Mouse (Mus musculus) liver, postnatal 0 days (tissue): Measurements from ENCODE around the gene Timm9. TPM values are rescaled to one million over a fixed set of nuclear protein-coding genes. Genes with fewer than 3 reads are reported as not detected.

ENCODE experiments used
- ATAC-seq: fragments of 200-750 bp; cut with Nextera tagmentation; 2 replicates; pipeline ENCODE4 v1.8.0; 2017; ENCODE audit warnings: mild to moderate bottlenecking, moderate library complexity
- DNase-seq: peaks from one replicate; pipeline ENCODE4 v3.0.0-alpha.2; 2016
- H3K27ac ChIP-seq: fragments of 300-500 bp; sonication (generic); 2 replicates; pipeline ENCODE4 v1.5.1; 2014; ENCODE audit warnings: antibody characterized with exemption, moderate library complexity, mild to moderate bottlenecking, low read depth
- H3K27me3 ChIP-seq: fragments of 300-500 bp; sonication (generic); 2 replicates; pipeline ENCODE4 v1.6.1; 2014; ENCODE audit warnings: low read length, control low read depth, mixed read lengths; ENCODE audit not compliant: insufficient read depth
- H3K36me3 ChIP-seq: fragments of 300-500 bp; sonication (generic); replicated peaks from 2 replicates; pipeline ENCODE4 v1.6.1; 2014; ENCODE audit warnings: mild to moderate bottlenecking, control low read depth, low read length, moderate library complexity, mixed read lengths; ENCODE audit not compliant: insufficient read depth
- H3K4me1 ChIP-seq: fragments of 300-500 bp; sonication (generic); 2 replicates; pipeline ENCODE4 v1.6.1; 2014; ENCODE audit warnings: antibody characterized with exemption, mild to moderate bottlenecking, control low read depth; ENCODE audit not compliant: insufficient read depth
- H3K4me2 ChIP-seq: fragments of 300-500 bp; sonication (generic); 2 replicates; pipeline ENCODE4 v1.6.1; 2014; ENCODE audit warnings: low read depth, mild to moderate bottlenecking, low read length, moderate library complexity, mixed read lengths
- H3K4me3 ChIP-seq: fragments of 300-500 bp; sonication (generic); 2 replicates; pipeline ENCODE4 v1.5.1; 2014; ENCODE audit warnings: low read depth, low read length
- H3K9ac ChIP-seq: fragments of 300-500 bp; sonication (generic); replicated peaks from 2 replicates; pipeline ENCODE4 v1.6.1; 2014; ENCODE audit warnings: mild to moderate bottlenecking, moderate library complexity
- H3K9me3 ChIP-seq: fragments of 300-500 bp; sonication (generic); 2 replicates; pipeline ENCODE4 v1.6.1; 2016; ENCODE audit warnings: mild to moderate bottlenecking, control low read depth, low read length, mixed read lengths
- CTCF ChIP-seq: sonication (generic); IDR thresholded peaks from 2 replicates; pipeline ENCODE4 v1.5.1; 2016; ENCODE audit warnings: antibody characterized with exemption, low read depth
- EP300 ChIP-seq: IDR thresholded peaks from 2 replicates; pipeline ENCODE4 v1.6.1; 2016; ENCODE audit warnings: antibody characterized with exemption, low read depth, mild to moderate bottlenecking
- WGBS: fragments of 180-500 bp; shearing (Covaris S2); extraction: QIAGEN DNeasy Blood & Tissue Kit; methylation state at CpG from one replicate; pipeline ENCODE4 v1.1.7; 2014; ENCODE audit not compliant: insufficient replicate concordance; 5-methylcytosine and 5-hydroxymethylcytosine counted together
- polyA plus RNA-seq: library from polyadenylated mRNA; unstranded; fragments of >200 nt; fragmentation: Nextera tagmentation; extraction: Ambion mirVana; gene quantifications from 2 replicates; pipeline ENCODE4 v1.2.1, GENCODE M21; 2015

Gene Timm9
- 58.2 and 61.9 TPM in 2 replicates for polyA plus RNA-seq

DNA sequence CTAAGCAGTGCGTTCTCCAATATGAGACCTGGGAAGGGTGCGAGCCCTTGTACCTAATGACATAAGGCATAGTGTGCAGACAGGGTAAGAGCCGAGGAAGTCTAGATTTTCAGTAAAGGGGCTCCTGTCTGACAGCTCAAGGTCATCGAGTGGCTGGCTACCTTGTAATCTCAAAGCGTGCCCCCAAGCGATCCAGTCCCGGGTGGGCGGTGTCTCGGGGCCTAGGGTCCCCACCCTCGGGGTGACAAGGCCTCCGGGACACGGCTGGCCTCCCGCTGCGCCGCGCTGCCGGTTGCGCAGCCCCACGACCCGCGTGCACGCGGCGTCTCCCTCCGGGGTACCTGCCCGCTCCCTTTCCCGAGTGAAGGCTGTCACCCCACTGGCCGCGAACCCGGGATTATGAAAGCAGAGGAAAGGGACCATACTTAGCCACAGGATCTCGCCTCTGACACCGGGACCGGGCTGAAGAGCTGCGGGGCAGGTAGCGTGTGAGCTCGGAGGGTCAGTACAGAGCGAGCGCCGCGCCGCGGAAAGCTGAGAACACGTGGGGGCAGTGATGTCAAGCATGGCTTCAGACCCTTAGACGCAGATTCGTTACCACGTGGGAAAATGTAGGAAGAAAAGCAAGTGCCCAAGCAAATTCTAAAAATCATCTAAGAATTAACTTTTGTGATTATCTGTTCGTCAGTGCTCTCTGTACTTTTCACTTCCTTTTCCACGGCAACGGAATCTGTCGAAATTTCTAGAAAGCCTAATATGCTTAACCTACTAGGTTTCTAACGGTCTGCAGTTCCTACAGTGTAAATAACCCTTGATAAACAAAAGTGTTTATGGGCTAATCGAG lies at the start of gene Timm9, which contains the start of gene 2700049A03Rik:
Gene Timm9 (minus strand): TSS at position 555 of the 844 bp plus-strand sequence.
Gene 2700049A03Rik (plus strand): TSS at position 719 of the 844 bp plus-strand sequence.
- peak; percentile 90 for ATAC-seq
- peak within 1 kb of the TSS; percentile 99 for H3K4me2 ChIP-seq
- H3K9ac ChIP-seq = peak within 1 kb of the TSS; percentile 94
- peak within 1 kb of the TSS; percentile 92 for H3K27ac ChIP-seq
- TF ChIP-seq CTCF = no peak
- TF ChIP-seq EP300 = no peak; the same call in 1 of the 2 replicates
- peak within 1 kb of the TSS; percentile 82 for H3K4me3 ChIP-seq
- no peaks in the 10 kb centered on the region for H3K9me3 ChIP-seq
- H3K36me3 ChIP-seq = peaks cover 24% of the 10 kb centered on the region
- no peaks in the 10 kb centered on the region for H3K27me3 ChIP-seq
- under 1% methylated on average over 52 of the region's 52 CpGs for WGBS
- H3K4me1 ChIP-seq = peaks cover 15% of the 10 kb centered on the region
- peak; percentile 84 for DNase-seq

DNA sequence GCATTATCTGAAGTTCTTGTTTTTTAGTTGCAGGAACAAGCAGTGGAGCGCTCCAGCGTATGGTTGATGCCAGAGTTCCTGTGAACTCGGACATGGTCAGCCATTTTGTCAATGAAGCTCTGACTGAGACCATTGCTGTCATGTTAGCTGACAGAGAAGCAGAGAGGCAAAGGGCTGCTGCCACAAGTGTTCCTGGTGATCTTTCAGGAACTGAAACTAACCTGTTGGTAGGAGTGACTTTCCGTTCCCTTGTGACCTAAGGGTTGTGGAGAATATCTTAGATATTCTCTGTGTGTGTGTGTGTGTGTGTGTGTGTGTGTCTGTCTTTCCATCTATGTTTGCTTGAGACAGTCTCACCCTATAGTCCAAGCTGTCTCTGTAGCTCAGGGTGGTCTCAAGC lies 47.9 kb upstream of the Timm9 start:
- Histone ChIP-seq H3K4me3 (no peak overlapping the region), H3K9me3 (no peaks in the 10 kb centered on the region), H3K4me1 (no peaks in the 10 kb centered on the region), H3K27me3 (no peaks in the 10 kb centered on the region), H3K27ac (no peak overlapping the region), H3K4me2 (no peak overlapping the region), H3K9ac (no peak overlapping the region), H3K36me3 (peaks cover 22% of the 10 kb centered on the region)
- TF ChIP-seq CTCF = no peak
- no peak for TF ChIP-seq EP300
- WGBS = 84% methylated on average over 4 of the region's 4 CpGs
- DNase-seq (no peak), ATAC-seq (no peak)

DNA sequence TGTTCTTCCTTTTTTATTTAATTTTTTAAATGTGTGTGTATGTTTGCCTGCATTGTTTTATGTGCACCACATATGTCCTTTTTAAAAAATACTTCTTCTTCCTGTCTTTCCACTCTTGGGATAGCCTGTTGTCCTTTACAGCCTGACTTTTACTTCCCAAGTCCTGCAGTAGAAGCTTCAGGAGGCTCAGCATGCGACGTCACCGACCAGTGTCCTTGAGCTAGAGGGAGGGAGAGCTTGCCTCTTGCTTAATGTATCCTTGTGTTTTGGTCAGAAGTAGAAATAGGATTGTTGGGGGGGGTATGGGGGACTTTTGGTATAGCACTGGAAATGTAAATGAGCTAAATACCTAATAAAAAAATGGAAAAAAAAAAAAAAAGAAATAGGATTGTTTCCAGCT lies 47.3 kb upstream of the Timm9 start:
- no peak overlapping the region for H3K27ac ChIP-seq
- peaks cover 23% of the 10 kb centered on the region for H3K36me3 ChIP-seq
- DNase-seq = no peak
- no peak for ATAC-seq
- no peaks in the 10 kb centered on the region for H3K4me1 ChIP-seq
- no peak overlapping the region for H3K4me2 ChIP-seq
- WGBS = 80% methylated on average over 3 of the region's 3 CpGs
- no peaks in the 10 kb centered on the region for H3K27me3 ChIP-seq
- no peaks in the 10 kb centered on the region for H3K9me3 ChIP-seq
- no peak overlapping the region for H3K9ac ChIP-seq
- H3K4me3 ChIP-seq = no peak overlapping the region
- TF ChIP-seq CTCF (no peak), EP300 (no peak)

DNA sequence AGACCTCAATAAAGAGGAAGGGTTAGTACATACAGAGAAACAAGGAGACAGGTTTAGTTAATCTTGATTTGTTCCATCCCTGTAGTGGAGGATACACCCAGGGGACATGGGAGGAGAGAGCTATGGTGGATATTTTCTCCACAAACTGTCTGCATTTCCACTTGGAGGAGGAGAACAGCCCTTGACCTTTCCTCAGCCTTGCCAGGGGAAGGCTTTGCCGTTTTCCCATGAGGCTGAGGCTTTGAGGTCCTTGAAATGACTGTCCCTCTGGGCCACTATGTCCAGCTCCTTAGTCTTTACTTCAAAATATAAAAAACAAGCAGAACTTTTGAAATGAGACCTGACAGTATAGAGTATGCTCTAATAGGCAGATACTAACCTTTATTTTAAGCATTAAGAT lies 33.4 kb upstream of the Timm9 start:
- DNase-seq (no peak), ATAC-seq (no peak)
- H3K4me3 ChIP-seq = no peak overlapping the region

DNA sequence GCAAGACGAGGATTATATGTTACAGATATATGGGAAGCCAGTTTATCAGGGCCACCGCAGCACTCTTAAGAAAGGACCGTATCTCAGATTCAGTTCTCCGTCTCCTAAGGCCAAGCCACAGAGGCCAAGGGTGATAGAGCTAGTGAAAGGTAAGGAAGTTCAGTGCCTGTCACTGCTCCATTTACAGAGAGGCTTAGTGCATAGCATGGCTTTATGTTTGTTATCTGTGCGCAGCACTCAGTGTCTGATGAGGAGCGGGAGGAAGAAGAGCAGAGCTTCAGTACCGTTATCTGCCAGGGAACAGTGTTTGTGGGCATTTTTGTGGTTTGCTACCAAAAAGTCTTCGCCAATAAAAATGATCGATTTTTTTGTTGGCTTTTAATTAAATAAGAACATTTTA lies 27.9 kb upstream of the Timm9 start:
- H3K4me1 ChIP-seq = no peaks in the 10 kb centered on the region
- WGBS = 63% methylated on average over 9 of the region's 9 CpGs
- no peaks in the 10 kb centered on the region for H3K27me3 ChIP-seq
- H3K9ac ChIP-seq = no peak overlapping the region
- TF ChIP-seq CTCF (no peak), EP300 (peak; percentile 75)
- H3K36me3 ChIP-seq = peaks cover 26% of the 10 kb centered on the region
- no peaks in the 10 kb centered on the region for H3K9me3 ChIP-seq
- no peak overlapping the region for H3K4me2 ChIP-seq
- no peak overlapping the region for H3K27ac ChIP-seq
- ATAC-seq (peak; percentile 87), DNase-seq (no peak)
- no peak overlapping the region for H3K4me3 ChIP-seq

More for the DNA sequence above, 33.4 kb upstream of the Timm9 start:
- Histone ChIP-seq H3K36me3 (peaks cover 29% of the 10 kb centered on the region), H3K4me1 (no peaks in the 10 kb centered on the region), H3K9me3 (no peaks in the 10 kb centered on the region), H3K27ac (no peak overlapping the region), H3K27me3 (no peaks in the 10 kb centered on the region), H3K4me2 (no peak overlapping the region), H3K9ac (no peak overlapping the region)
- 65% methylated on average over 1 of the region's 1 CpGs for WGBS
- TF ChIP-seq EP300 (no peak), CTCF (no peak)

DNA sequence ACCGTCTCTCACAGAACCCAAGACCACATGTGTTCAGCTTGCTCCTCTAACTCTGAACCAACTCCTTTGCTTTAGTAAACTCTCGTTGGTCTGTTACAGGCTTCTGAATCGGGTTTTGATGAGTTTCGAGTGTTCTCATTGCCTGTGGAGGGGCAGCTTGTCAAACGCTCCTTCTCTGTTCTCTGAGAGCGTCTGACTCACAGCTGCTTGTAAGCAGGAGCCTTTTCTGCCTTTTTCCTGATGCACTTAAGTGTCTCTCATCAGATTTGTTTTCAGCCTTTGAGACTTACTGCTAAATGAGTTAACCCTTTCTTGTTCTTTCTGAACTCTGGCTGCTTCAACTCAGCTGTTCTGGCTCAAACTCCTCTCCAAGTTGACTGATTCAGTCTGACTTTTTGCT lies 21.5 kb upstream of the Timm9 start:
- Histone ChIP-seq H3K27ac (no peak overlapping the region), H3K4me3 (no peak overlapping the region), H3K4me1 (no peaks in the 10 kb centered on the region), H3K27me3 (no peaks in the 10 kb centered on the region), H3K36me3 (peaks cover 54% of the 10 kb centered on the region), H3K9ac (no peak overlapping the region), H3K4me2 (no peak overlapping the region), H3K9me3 (no peaks in the 10 kb centered on the region)
- ATAC-seq = no peak
- DNase-seq = no peak
- WGBS = 85% methylated on average over 6 of the region's 6 CpGs
- TF ChIP-seq EP300 (no peak), CTCF (no peak)
